11 mouse cellular contexts compared by ENCODE assay signal in genomic region chr7:68030846-68031245, GRCm38 (mm10).
A peak's percentile ranks its signal among the peaks of the same experiment; 100 is the strongest.
DNase-seq lines count a peak whose midpoint lies in the region; ATAC-seq and TF ChIP-seq lines count a peak whose summit lies in the region.
"Had no signal": no experiment of that assay in that cellular context is flagged by ENCODE, and none has a peak within 500 bp of the region (broad histone marks: within the 10 kb centered on the region; RNA-seq: fewer than 3 reads in every experiment).

No protein-coding gene starts in this region.

- WGBS in heart, postnatal 0 days: 29% methylated on average over 9 of the region's 9 CpGs
- 19% methylated on average over 9 of the region's 9 CpGs for WGBS in midbrain, embryonic 13.5 days

- H3K9me3 ChIP-seq in heart, postnatal 0 days (replicated peaks; ENCODE audit: control insufficient read depth, low read length): no peaks in the 10 kb centered on the region
- no peaks in the 10 kb centered on the region for H3K9me3 ChIP-seq in midbrain, embryonic 13.5 days
- H3K9me3 ChIP-seq: embryonic facial prominence, embryonic 15.5 days had no signal

- H3K27ac ChIP-seq in heart, postnatal 0 days (ENCODE audit: low read depth): peak overlapping the region; percentile 1; the same call in 1 of the 2 replicates
- peak overlapping the region; percentile 35; the same call in 1 of the 2 replicates for H3K27ac ChIP-seq in midbrain, embryonic 13.5 days
- H3K27ac ChIP-seq: embryonic facial prominence, embryonic 15.5 days; kidney, postnatal 0 days; macrophage had no signal

- no peaks in the 10 kb centered on the region for H3K36me3 ChIP-seq in heart, postnatal 0 days (replicated peaks; ENCODE audit: control insufficient read depth, insufficient read depth, low read length)
- no peaks in the 10 kb centered on the region for H3K36me3 ChIP-seq in midbrain, embryonic 13.5 days
- H3K36me3 ChIP-seq: embryonic facial prominence, embryonic 15.5 days had no signal

- H3K4me3 ChIP-seq in heart, postnatal 0 days (ENCODE audit: low read depth, low read length): no peak overlapping the region
- H3K4me3 ChIP-seq in midbrain, embryonic 13.5 days (replicated peaks): no peak overlapping the region
- H3K4me3 ChIP-seq: embryonic facial prominence, embryonic 15.5 days had no signal

- no peak for TF ChIP-seq CTCF in heart, postnatal 0 days (IDR thresholded peaks at IDR 0.05; ENCODE audit: low read depth)

- TF ChIP-seq EP300 in heart, postnatal 0 days (IDR thresholded peaks at IDR 0.05; ENCODE audit: low read depth): no peak

- peaks cover 28% of the 10 kb centered on the region for H3K4me1 ChIP-seq in heart, postnatal 0 days (ENCODE audit: control insufficient read depth, insufficient read depth)
- H3K4me1 ChIP-seq in midbrain, embryonic 13.5 days (replicated peaks): peaks cover 48% of the 10 kb centered on the region

- no peak overlapping the region for H3K9ac ChIP-seq in heart, postnatal 0 days (replicated peaks; ENCODE audit: low read depth, low read length)
- H3K9ac ChIP-seq in midbrain, embryonic 13.5 days (replicated peaks): no peak overlapping the region
- H3K9ac ChIP-seq: embryonic facial prominence, embryonic 15.5 days had no signal

- peak; percentile 25; the same call in 1 of the 2 replicates for ATAC-seq in heart, postnatal 0 days (ENCODE audit: insufficient read depth, low read depth)
- peak; percentile 54; the same call in 1 of the 2 replicates for ATAC-seq in midbrain, embryonic 13.5 days
- ATAC-seq in granulocyte monocyte progenitor cell, adult 5-6 weeks (replicated peaks; ENCODE audit: poor library complexity, severe bottlenecking): no peak

- no peak overlapping the region for H3K4me2 ChIP-seq in heart, postnatal 0 days (ENCODE audit: low read depth, low read length)
- no peak overlapping the region for H3K4me2 ChIP-seq in midbrain, embryonic 13.5 days (replicated peaks)
- H3K4me2 ChIP-seq: embryonic facial prominence, embryonic 15.5 days had no signal

- H3K27me3 ChIP-seq in heart, postnatal 0 days (ENCODE audit: control insufficient read depth, insufficient read depth, low read length): no peaks in the 10 kb centered on the region
- no peaks in the 10 kb centered on the region for H3K27me3 ChIP-seq in midbrain, embryonic 13.5 days
- H3K27me3 ChIP-seq: embryonic facial prominence, embryonic 15.5 days had no signal

- no peak for DNase-seq in heart, postnatal 0 days (ENCODE audit: low spot score)
- no peak for DNase-seq in heart, adult 18-20 months
- DNase-seq in cerebellum, adult 11 months: peak; percentile 68
- peak; percentile 61 to 71 for DNase-seq in cerebellum, postnatal 10 days
- no peak for DNase-seq in spleen, postnatal 36 days (ENCODE audit: low spot score in 2 of 2)
- DNase-seq: right cerebral cortex, postnatal 4 days had no signal

Comparison
In these comparisons a context has a peak if more than half of its experiments do, and no peak if none do; other contexts are left out.
1. DNase-seq: peak in cerebellum, adult 11 months (single experiment) and cerebellum, postnatal 10 days (2 of 2); none in heart, postnatal 0 days (single experiment), heart, adult 18-20 months (0 of 2) and spleen, postnatal 36 days (0 of 2).